Mouse (Mus musculus): Measurements from ENCODE around the gene Olfr378.

Olfr378 gene

GRCm38 (mm10) chr11:73428377-73428776 is at the start of gene Olfr378:
Gene Olfr378 (minus strand): TSS chr11:73428477.
- no peak for DNase-seq

GRCm38 (mm10) chr11:73457408-73457807 is 29.1 kb upstream of the Olfr378 start, which contains the start of gene Olfr380:
Gene Olfr380 (minus strand): TSS chr11:73457508.
- DNase-seq: no peak

- DNase-seq: no peak
Measured at GRCm38 (mm10) chr11:73399514-73399913, 28.8 kb downstream of the Olfr378 start, which contains the start of gene Olfr1. Gene Olfr1 (minus strand): TSS chr11:73399614.

- no peak for DNase-seq
Measured at GRCm38 (mm10) chr11:73395374-73395773, 32.9 kb downstream of the Olfr378 start.

Data from lung, postnatal 10 days (tissue).